Mouse (Mus musculus): ENCODE measurements around the gene B4galnt3.
"Not testable (repeated sequence)": the region's sequence is repeated elsewhere in the genome, so short reads cannot be mapped to it uniquely, and the experiment has no call there.

Gene B4galnt3

DNA sequence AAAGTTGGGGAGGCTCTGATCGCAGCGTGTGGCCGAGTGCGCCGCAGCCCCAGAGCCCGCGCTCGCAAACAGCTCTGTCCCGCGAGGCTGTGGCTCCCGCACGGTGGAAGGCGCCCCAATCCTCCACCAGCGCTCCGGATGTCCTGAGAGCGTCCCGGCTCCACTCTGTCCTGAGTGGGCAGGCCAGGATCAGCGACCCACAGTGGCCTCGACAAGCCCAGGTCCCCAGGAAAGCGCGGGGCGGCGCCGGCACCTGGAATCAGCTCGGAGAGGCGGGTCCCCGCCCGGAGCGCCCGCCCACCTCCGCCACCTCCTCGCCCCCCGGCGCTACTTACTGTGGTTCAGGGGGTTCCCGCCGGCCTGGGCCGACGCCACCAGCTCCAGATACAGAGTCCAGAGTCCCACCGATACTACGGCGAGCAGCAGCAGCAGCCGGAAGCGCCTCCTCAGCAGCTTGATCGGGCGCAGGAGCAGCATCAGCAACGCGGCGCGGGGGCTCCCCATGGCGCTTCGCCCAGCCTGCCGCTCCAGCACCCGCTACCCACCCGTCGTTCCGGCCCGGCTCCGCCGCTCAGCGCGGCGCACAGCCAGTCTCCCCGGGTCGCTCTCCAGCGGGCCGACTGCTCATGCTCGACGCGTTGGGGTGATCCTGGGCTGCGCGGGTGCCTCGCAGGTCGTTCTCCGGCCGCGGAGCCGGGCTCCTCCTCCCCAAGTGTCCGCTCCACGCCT is at the start of gene B4galnt3, which contains the start of gene D330020A13Rik:
Gene B4galnt3, minus strand, starts transcription at position 504 of the 729 bp plus-strand sequence.
Gene D330020A13Rik, plus strand, starts transcription at position 309 of the 729 bp plus-strand sequence.
- no peak for DNase-seq

- no peak for DNase-seq
These were observed 49.6 kb upstream of the B4galnt3 start for GRCm38 (mm10) chr6:120343992-120344391.

DNA sequence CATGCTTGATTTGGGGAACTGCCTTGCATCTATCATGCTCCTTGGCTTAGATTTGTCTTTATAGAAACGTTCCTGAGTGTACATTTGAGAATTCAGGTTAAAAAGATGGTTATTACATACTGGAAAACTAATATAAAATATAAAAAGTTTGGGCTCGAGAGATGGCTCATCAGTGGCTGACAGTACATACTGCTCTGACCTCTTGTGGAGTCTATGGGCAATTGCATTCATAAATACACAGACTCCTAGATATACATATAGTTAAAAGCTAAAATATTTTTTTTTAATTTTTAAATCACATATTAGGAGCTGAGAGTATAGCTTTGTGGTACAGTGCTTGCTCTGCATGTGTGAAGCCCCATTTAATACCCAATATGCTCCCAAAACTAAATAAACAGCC is 38.0 kb upstream of the B4galnt3 start:
- DNase-seq: no peak

DNA sequence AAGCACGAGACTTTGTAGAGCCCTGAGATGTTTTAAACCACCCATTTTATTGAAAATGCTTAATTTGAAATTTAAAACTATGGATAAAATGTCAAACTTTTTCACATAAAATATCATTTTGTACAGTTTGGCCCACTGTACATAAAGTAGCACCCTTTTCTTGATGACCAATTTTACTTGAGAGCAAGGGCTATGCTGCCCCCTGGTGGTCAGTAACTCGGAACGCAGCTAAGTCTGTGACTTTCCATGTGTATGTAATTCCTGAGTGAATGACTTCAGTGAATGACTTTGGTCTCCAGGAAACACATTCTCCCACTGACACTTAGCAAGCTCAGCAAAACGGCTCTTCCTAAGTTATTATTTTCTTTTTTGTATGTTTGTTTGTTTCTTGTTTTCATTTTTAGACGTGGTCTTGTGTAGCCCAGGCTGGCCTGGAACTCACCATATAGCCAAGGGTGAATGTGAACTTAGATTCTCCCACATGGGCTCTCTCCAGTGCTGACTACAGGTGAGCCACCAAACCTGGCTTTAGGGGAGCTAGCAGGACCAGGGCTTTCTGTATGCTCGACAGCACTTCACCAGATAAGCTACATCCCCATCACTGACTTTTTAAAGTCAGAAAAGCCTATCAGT is 30.1 kb upstream of the B4galnt3 start:
- peak; percentile 30 for DNase-seq

- no peak for DNase-seq
These were observed 26.0 kb upstream of the B4galnt3 start for GRCm38 (mm10) chr6:120320369-120320768.

- no peak for DNase-seq
These were observed 24.8 kb upstream of the B4galnt3 start for GRCm38 (mm10) chr6:120319129-120319528.

- DNase-seq: no peak
These were observed 24.1 kb upstream of the B4galnt3 start for GRCm38 (mm10) chr6:120318303-120318940.

DNA sequence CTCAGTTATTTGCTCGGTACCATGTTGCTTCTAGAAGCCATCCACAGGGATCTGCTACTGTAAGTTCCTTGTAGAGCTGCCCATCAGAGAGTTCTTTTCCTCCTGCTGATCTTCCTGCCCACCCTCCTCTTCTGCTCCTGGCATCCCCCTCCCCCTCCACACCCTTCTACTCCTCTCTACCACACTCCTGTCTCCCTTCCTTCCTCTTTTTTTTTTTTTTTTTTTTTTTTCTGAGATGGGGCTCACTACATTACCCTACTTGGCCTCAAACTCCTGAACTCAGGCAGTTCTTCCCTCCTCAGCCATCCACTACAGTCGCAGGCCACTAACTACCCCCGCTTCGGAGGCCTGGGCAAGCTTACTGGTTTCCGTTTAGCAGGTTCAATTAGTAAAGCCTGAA is 18.1 kb upstream of the B4galnt3 start:
- DNase-seq: no peak

GRCm38 (mm10) chr6:120309787-120310186 is 15.4 kb upstream of the B4galnt3 start:
- no peak for DNase-seq

GRCm38 (mm10) chr6:120309338-120309737 is 15.0 kb upstream of the B4galnt3 start:
- no peak for DNase-seq

DNA sequence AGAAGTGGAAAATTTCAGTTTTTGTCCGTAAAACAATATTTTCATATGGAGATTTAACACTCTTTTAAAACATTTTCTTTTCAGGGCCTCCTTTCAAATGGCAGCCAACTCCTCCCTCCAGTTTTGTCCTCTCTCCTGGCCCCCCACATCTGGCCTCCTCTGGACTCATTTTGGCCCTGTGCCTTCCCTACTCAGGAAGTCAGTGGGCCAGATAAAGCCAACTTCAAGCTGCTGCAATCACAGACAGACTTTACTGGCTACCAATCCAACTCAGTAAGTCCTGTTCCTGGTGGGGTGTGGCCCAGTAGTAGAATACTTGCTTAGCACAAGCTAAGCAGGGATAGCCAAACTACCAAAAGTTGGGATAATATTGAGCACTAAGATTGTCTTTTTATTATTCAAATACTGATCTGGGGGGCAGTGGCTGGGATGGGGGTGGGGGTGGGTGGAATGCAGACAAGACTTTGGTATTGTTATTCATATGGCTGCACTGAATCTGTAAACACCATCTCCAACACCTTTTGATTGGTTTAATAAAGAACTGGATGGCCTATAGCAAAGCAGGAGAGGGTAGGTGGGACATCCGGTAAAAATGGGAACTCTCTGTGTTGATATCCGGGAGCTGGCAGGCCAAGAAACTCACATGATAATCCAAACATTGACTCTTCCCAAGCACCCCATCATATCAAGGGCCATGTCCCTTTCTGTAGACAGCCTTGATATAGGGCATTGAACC is 12.7 kb upstream of the B4galnt3 start:
- no peak for DNase-seq

DNA sequence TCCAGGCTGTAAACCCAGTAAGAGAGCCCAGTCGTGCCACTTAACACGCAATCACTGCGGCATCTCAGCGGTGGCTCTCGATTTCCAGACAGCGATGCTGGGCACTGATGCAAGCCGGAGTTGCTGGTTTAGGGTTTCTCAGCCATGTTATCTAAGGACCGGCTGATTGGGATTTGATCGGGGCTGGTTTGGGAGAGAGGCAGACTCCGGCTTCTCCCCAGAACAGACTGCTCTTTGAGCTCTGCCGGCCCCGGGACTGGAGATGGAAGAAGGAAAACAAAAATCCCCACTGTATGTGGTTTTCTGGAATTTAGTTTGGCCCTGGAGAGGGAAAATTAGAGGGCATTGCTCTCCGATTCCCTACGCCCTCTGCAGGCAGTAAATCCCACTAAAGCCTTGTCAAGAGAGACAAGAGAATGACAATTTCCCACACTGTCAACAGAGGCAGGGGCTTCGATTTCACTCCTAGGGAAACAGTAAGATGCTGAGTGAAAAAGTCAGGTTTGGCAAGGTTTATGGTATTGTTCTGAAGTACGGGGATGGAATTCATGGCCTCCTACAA is 8.5 kb upstream of the B4galnt3 start:
- no peak for DNase-seq

DNA sequence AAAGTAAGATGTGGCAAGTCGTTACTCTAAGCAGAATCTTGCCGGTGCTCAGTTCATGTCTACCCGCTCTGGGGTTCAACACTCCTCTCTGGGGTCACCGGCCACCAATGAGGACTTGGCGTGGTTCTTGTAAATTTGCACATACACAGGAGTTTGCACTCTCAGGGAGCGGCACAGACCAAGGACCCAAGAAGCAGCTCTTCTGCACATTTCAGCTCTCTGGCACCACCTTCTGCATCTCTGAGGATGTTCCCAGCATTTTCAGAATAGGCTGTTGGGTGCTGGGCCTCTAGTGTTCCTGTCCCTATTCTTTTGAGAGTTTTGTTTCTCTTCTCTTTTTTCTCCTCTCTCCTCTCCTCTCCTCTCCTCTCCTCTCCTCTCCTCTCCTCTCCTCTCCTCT is 6.8 kb upstream of the B4galnt3 start:
- no peak for DNase-seq

GRCm38 (mm10) chr6:120296589-120296988 is 2.2 kb upstream of the B4galnt3 start:
- not testable (repeated sequence) for DNase-seq

DNA sequence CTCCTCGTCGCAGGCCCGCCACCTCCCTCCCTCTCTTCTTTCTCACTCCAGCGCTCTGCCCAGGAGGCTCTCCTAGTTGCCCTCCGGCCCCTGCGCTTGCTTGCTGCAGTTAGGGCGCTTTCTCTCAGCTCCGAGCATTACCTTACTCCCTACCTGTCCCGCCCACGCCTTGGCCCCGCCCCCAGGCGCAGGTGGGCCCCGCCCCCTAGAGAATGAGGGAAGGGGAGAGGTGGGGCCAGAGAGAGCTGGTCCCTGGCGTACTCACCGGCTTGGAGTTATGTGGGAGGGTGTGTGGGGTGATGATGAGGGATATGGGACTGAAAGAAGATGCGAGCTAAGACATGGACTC is 400 bp upstream of the B4galnt3 start:
- peak; percentile 10 for DNase-seq

GRCm38 (mm10) chr6:120291396-120292009 is 2.9 kb downstream of the B4galnt3 start:
- no peak for DNase-seq

DNA sequence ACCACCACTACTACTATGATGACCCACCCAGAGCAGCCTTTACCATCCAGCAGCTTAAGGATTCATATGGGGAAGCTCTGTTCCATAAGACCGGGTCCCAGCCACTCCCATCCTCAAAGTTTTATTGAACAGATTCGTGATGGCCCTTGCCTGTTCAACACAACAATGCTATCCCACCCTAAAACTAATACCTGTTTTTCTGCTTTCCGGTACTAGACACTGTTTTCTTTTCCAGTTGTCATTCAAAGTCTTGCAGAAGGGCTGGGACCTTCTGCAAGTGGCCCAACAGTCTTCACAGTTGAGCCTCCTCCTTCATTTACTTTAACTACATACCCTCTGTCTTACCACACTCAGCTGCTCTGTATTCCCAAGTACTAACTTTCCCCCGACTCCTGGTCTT is 4.9 kb downstream of the B4galnt3 start:
- DNase-seq: no peak

- no peak for DNase-seq
These were observed 5.8 kb downstream of the B4galnt3 start for GRCm38 (mm10) chr6:120288541-120288940.

GRCm38 (mm10) chr6:120287279-120287678 is 7.1 kb downstream of the B4galnt3 start:
- DNase-seq: no peak

DNA sequence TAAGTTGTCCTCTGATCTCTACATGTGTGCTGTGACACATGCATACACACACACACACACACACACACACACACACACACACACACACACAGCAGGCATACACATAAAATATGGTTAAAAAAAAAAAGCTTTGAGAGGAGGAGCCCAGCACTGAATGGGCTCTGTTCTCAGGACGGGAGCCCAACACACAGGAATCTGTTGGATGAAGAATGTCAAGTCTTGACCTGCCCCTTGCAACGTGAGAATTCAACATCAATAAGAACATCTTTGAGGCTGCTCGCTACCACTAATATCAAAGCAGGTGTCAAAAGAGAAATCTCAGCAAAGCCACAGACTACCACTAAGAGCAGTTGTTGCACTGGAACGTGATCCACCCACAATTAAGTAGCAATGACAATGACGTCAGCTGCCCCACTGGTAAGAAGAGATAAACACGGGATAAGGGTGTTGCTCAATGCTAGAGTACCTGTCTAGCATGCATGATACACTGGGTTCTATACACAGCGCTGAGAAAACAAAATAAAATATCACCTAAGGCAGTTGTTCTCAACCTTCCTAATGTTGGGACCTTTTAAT is 17.4 kb downstream of the B4galnt3 start:
- DNase-seq: no peak

DNA sequence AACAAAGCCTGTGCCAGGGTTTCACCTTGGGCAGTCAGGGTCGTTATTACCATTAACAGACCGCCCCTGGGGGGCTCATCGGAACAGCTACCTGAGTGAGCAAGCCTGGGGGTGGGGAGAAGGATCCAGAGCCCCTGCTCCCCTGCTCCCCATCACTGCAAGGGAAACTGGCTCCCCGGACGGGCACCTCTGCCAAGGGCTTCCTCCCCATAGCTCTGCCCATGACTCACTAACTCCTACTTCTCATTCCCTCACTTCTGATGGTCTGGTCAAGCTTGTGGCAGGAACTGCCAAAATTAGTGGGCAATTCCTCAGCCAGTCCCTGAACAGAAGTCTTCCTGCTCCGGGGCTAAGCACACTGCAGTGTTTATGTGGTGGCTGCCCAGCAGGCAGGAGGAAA is 19.1 kb downstream of the B4galnt3 start:
- no peak for DNase-seq

DNA sequence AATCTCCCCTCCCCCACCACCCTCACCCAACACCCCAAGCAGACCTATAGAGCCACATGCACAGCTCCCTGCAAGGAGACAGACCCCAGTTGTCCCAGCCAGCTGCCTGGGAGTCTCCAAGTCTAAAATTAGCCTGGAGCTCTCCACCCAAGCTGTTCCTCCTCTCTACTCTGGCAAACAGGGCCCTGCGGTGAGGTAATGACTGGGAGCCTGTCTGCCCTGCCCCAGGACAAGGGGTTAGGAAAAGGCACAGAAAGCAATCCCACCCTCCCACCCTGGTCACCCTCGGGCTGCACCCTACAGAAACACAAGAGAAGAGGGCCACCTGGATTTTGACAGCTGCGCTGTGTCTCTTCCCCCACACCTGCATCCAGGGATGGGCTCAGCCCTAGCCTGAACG is 19.5 kb downstream of the B4galnt3 start:
- DNase-seq: no peak

Measured in cerebellum, adult 11-12 months (tissue).